Mouse (Mus musculus): Measurements from ENCODE around the gene Tsen2. TPM values are rescaled to one million over a fixed set of nuclear protein-coding genes. Genes with fewer than 3 reads are reported as not detected.

Tsen2 gene
- polyA plus RNA-seq, 1 experiment from 2014 or later: 27.7 TPM

GRCm38 (mm10) chr6:115524449-115524990 lies 19.9 kb upstream of the Tsen2 start:
- 51% methylated on average over 9 of the region's 9 CpGs for WGBS
- no peaks in the 10 kb centered on the region for H3K27me3 ChIP-seq (ENCODE audit: control insufficient read depth, insufficient read depth, low read length)
- no peaks in the 10 kb centered on the region for H3K9me3 ChIP-seq (ENCODE audit: control insufficient read depth, low read depth, low read length)
- no peaks in the 10 kb centered on the region for H3K36me3 ChIP-seq (ENCODE audit: control insufficient read depth, insufficient read depth, low read length)
- H3K27ac ChIP-seq (ENCODE audit: low read length): no peak overlapping the region
- no peak overlapping the region for H3K4me2 ChIP-seq (replicated peaks; ENCODE audit: low read depth, low read length)
- H3K9ac ChIP-seq (replicated peaks; ENCODE audit: low read depth, low read length): no peak overlapping the region
- no peak for ATAC-seq (ENCODE audit: insufficient number of reproducible peaks, insufficient read depth, low FRiP score, low read depth)
- peaks cover 6% of the 10 kb centered on the region; the same call in 1 of the 2 replicates for H3K4me1 ChIP-seq (ENCODE audit: control insufficient read depth, insufficient read depth, low read length)
- no peak overlapping the region for H3K4me3 ChIP-seq (ENCODE audit: low read depth, low read length)

GRCm38 (mm10) chr6:115527418-115527817 lies 17.0 kb upstream of the Tsen2 start:
- 77% methylated on average over 3 of the region's 3 CpGs for WGBS
- peaks cover 6% of the 10 kb centered on the region; the same call in 1 of the 2 replicates for H3K4me1 ChIP-seq (ENCODE audit: control insufficient read depth, insufficient read depth, low read length)
- H3K36me3 ChIP-seq (ENCODE audit: control insufficient read depth, insufficient read depth, low read length): no peaks in the 10 kb centered on the region
- H3K27me3 ChIP-seq (ENCODE audit: control insufficient read depth, insufficient read depth, low read length): no peaks in the 10 kb centered on the region
- H3K27ac ChIP-seq (ENCODE audit: low read length): no peak overlapping the region
- no peak overlapping the region for H3K9ac ChIP-seq (replicated peaks; ENCODE audit: low read depth, low read length)
- H3K4me2 ChIP-seq (replicated peaks; ENCODE audit: low read depth, low read length): no peak overlapping the region
- no peak overlapping the region for H3K4me3 ChIP-seq (ENCODE audit: low read depth, low read length)
- peak; percentile 26; the same call in 1 of the 2 replicates for ATAC-seq (ENCODE audit: insufficient number of reproducible peaks, insufficient read depth, low FRiP score, low read depth)
- no peaks in the 10 kb centered on the region for H3K9me3 ChIP-seq (ENCODE audit: control insufficient read depth, low read depth, low read length)

GRCm38 (mm10) chr6:115528372-115528771 lies 16.1 kb upstream of the Tsen2 start:
- no peaks in the 10 kb centered on the region for H3K9me3 ChIP-seq (ENCODE audit: control insufficient read depth, low read depth, low read length)
- no peaks in the 10 kb centered on the region for H3K27me3 ChIP-seq (ENCODE audit: control insufficient read depth, insufficient read depth, low read length)
- WGBS: 89% methylated on average over 4 of the region's 4 CpGs

GRCm38 (mm10) chr6:115534617-115535016 lies 9.8 kb upstream of the Tsen2 start:
- ATAC-seq (ENCODE audit: insufficient number of reproducible peaks, insufficient read depth, low FRiP score, low read depth): no peak
- Histone ChIP-seq H3K4me3 (ENCODE audit: low read depth, low read length) (no peak overlapping the region), H3K27me3 (ENCODE audit: control insufficient read depth, insufficient read depth, low read length) (no peaks in the 10 kb centered on the region), H3K36me3 (ENCODE audit: control insufficient read depth, insufficient read depth, low read length) (no peaks in the 10 kb centered on the region), H3K9me3 (ENCODE audit: control insufficient read depth, low read depth, low read length) (no peaks in the 10 kb centered on the region), H3K4me2 (replicated peaks; ENCODE audit: low read depth, low read length) (no peak overlapping the region), H3K27ac (ENCODE audit: low read length) (no peak overlapping the region), H3K4me1 (ENCODE audit: control insufficient read depth, insufficient read depth, low read length) (0 out of 2 replicates have a peak, but pooled peaks cover 2% of the 10 kb centered on the region), H3K9ac (replicated peaks; ENCODE audit: low read depth, low read length) (no peak overlapping the region)
- 63% methylated on average over 7 of the region's 7 CpGs for WGBS

More at GRCm38 (mm10) chr6:115528372-115528771, 16.1 kb upstream of the Tsen2 start:
- Histone ChIP-seq H3K4me2 (replicated peaks; ENCODE audit: low read depth, low read length) (no peak overlapping the region), H3K9ac (replicated peaks; ENCODE audit: low read depth, low read length) (no peak overlapping the region), H3K36me3 (ENCODE audit: control insufficient read depth, insufficient read depth, low read length) (no peaks in the 10 kb centered on the region), H3K27ac (ENCODE audit: low read length) (no peak overlapping the region), H3K4me3 (ENCODE audit: low read depth, low read length) (no peak overlapping the region), H3K4me1 (ENCODE audit: control insufficient read depth, insufficient read depth, low read length) (peaks cover 6% of the 10 kb centered on the region; the same call in 1 of the 2 replicates)
- ATAC-seq (ENCODE audit: insufficient number of reproducible peaks, insufficient read depth, low FRiP score, low read depth): no peak

DNA sequence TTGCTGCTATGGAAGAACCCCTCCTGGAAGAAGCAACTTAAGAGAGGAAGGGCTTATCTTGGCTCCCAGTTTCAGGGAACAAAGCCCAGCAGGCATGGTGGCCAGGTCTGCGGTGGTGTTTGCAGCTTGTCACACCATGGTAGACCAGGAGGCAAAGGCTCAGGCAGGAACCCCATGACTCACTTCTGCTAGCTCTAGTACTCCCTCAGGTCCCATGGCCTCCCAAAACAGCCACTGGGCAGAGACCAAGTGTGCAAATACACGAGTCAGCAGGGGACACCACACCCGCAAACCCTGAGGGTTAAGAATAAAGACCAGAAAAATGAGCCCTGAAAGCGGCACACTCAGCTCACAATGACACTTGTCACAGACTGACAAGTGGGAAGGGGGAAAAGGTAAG lies 8.3 kb upstream of the Tsen2 start:
- no peak for ATAC-seq (ENCODE audit: insufficient number of reproducible peaks, insufficient read depth, low FRiP score, low read depth)

GRCm38 (mm10) chr6:115538645-115539429 lies 5.6 kb upstream of the Tsen2 start:
- H3K4me3 ChIP-seq (ENCODE audit: low read depth, low read length): peak overlapping the region; percentile 16; the same call in 1 of the 2 replicates
- H3K9me3 ChIP-seq (ENCODE audit: control insufficient read depth, low read depth, low read length): no peaks in the 10 kb centered on the region

More for the DNA sequence above, 8.3 kb upstream of the Tsen2 start:
- Histone ChIP-seq H3K9me3 (ENCODE audit: control insufficient read depth, low read depth, low read length) (no peaks in the 10 kb centered on the region), H3K36me3 (ENCODE audit: control insufficient read depth, insufficient read depth, low read length) (no peaks in the 10 kb centered on the region), H3K4me2 (replicated peaks; ENCODE audit: low read depth, low read length) (no peak overlapping the region), H3K27ac (ENCODE audit: low read length) (no peak overlapping the region), H3K4me1 (ENCODE audit: control insufficient read depth, insufficient read depth, low read length) (0 out of 2 replicates have a peak, but pooled peaks cover 2% of the 10 kb centered on the region), H3K27me3 (ENCODE audit: control insufficient read depth, insufficient read depth, low read length) (no peaks in the 10 kb centered on the region), H3K4me3 (ENCODE audit: low read depth, low read length) (no peak overlapping the region), H3K9ac (replicated peaks; ENCODE audit: low read depth, low read length) (no peak overlapping the region)
- 71% methylated on average over 4 of the region's 4 CpGs for WGBS

DNA sequence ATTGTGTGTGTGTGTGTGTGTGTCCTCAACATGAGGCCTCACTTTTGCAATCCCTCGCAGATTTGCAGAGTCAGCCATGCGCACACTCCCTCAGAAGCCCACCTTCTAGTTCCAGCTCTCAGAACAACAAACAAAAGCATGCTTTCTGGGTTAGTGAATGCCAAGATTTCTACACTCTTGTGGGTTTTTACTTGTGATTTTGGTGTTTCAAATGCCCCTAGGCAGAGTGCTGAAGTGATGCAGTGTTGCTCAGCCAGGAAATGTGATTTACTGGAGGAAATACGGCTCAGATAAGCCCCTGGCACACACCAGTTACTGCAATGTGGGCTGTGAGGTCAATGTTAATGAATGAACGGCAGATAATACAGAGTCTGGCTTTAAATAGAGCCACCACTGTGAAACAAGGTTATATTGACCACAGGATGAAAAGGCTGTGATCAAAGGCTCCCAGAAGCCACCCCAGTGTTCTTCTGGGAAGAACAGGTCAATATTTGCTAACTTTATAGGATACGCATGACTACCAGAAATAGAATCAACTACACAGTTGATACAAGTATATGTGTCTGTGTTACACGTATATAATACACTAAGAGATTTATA lies 2.7 kb upstream of the Tsen2 start:
- Histone ChIP-seq H3K4me3 (ENCODE audit: low read depth, low read length) (no peak overlapping the region), H3K27ac (ENCODE audit: low read length) (peak overlapping the region; percentile 3; the same call in 1 of the 2 replicates), H3K4me2 (replicated peaks; ENCODE audit: low read depth, low read length) (no peak overlapping the region), H3K9ac (replicated peaks; ENCODE audit: low read depth, low read length) (no peak overlapping the region), H3K9me3 (ENCODE audit: control insufficient read depth, low read depth, low read length) (no peaks in the 10 kb centered on the region), H3K4me1 (ENCODE audit: control insufficient read depth, insufficient read depth, low read length) (0 out of 2 replicates have a peak, but pooled peaks cover 2% of the 10 kb centered on the region), H3K27me3 (ENCODE audit: control insufficient read depth, insufficient read depth, low read length) (no peaks in the 10 kb centered on the region), H3K36me3 (ENCODE audit: control insufficient read depth, insufficient read depth, low read length) (no peaks in the 10 kb centered on the region)
- ATAC-seq (ENCODE audit: insufficient number of reproducible peaks, insufficient read depth, low FRiP score, low read depth): no peak
- WGBS: 45% methylated on average over 6 of the region's 6 CpGs

More at GRCm38 (mm10) chr6:115538645-115539429, 5.6 kb upstream of the Tsen2 start:
- 18% methylated on average over 26 of the region's 26 CpGs for WGBS
- Histone ChIP-seq H3K4me1 (ENCODE audit: control insufficient read depth, insufficient read depth, low read length) (0 out of 2 replicates have a peak, but pooled peaks cover 2% of the 10 kb centered on the region), H3K36me3 (ENCODE audit: control insufficient read depth, insufficient read depth, low read length) (no peaks in the 10 kb centered on the region), H3K27me3 (ENCODE audit: control insufficient read depth, insufficient read depth, low read length) (no peaks in the 10 kb centered on the region), H3K9ac (replicated peaks; ENCODE audit: low read depth, low read length) (no peak overlapping the region; the same call in 1 of the 2 replicates), H3K4me2 (replicated peaks; ENCODE audit: low read depth, low read length) (peak overlapping the region; percentile 36), H3K27ac (ENCODE audit: low read length) (no peak overlapping the region; the same call in 1 of the 2 replicates)
- peak; percentile 90 for ATAC-seq (ENCODE audit: insufficient number of reproducible peaks, insufficient read depth, low FRiP score, low read depth)

- Histone ChIP-seq H3K27me3 (ENCODE audit: control insufficient read depth, insufficient read depth, low read length) (no peaks in the 10 kb centered on the region), H3K9ac (replicated peaks; ENCODE audit: low read depth, low read length) (no peak overlapping the region), H3K4me3 (ENCODE audit: low read depth, low read length) (no peak overlapping the region), H3K9me3 (ENCODE audit: control insufficient read depth, low read depth, low read length) (no peaks in the 10 kb centered on the region), H3K4me2 (replicated peaks; ENCODE audit: low read depth, low read length) (no peak overlapping the region), H3K36me3 (ENCODE audit: control insufficient read depth, insufficient read depth, low read length) (no peaks in the 10 kb centered on the region), H3K4me1 (ENCODE audit: control insufficient read depth, insufficient read depth, low read length) (0 out of 2 replicates have a peak, but pooled peaks cover 2% of the 10 kb centered on the region), H3K27ac (ENCODE audit: low read length) (no peak overlapping the region)
- ATAC-seq (ENCODE audit: insufficient number of reproducible peaks, insufficient read depth, low FRiP score, low read depth): no peak
- WGBS: 67% methylated on average over 3 of the region's 3 CpGs
Measured at GRCm38 (mm10) chr6:115542341-115542740, 2.1 kb upstream of the Tsen2 start.
